Mouse (Mus musculus): ENCODE data around the gene Pou5f1.

DNA sequence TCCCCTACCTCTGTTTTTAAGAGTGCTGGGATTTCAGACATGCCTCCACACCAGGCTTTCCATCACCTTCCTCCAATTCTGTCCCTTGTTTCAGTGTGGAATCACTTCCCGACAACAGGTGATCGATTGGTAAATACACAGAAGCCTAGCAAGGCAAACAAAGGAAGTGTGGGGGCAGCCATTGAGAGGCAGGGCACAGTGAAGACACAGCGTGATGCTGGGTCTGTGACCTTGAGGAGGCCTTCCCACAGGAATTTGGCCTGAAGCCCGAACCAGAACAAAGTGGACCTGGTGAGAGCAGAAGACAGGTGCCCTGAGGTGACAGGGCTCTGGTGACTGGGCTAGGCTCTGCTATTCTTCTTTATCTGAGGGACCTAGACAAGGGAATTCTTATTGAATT lies 20.1 kb upstream of the Pou5f1 start:
- TF ChIP-seq CTCF (IDR thresholded peaks at IDR 0.05; ENCODE audit: low read depth), result no peak
- no peak for TF ChIP-seq EP300 (optimal IDR thresholded peaks at IDR 0.05)
